In genomic region chr1:36940381-36940762, GRCm38 (mm10) we compare ENCODE assay signal across 8 mouse cellular contexts. TPM values are rescaled to one million over a fixed set of nuclear protein-coding genes. Genes with fewer than 3 reads are reported as not detected.
DNase-seq lines count a peak whose midpoint lies in the region; ATAC-seq and TF ChIP-seq lines count a peak whose summit lies in the region.

No protein-coding gene starts in this region.

- ATAC-seq in heart, embryonic 14.5 days (ENCODE audit: insufficient number of reproducible peaks, insufficient read depth, low FRiP score, low read depth): no peak
- ATAC-seq in G1E (ENCODE audit: extremely low read depth, insufficient number of reproducible peaks, low FRiP score, poor library complexity, severe bottlenecking): no peak
- no peak for ATAC-seq in hindbrain, embryonic 13.5 days (ENCODE audit: low FRiP score)
- ATAC-seq in midbrain, embryonic 12.5 days (ENCODE audit: low FRiP score, low read depth): no peak; the same call in 1 of the 2 replicates

- peak overlapping the region; percentile 70 for H3K4me2 ChIP-seq in heart, embryonic 14.5 days (ENCODE audit: low read length)
- H3K4me2 ChIP-seq in hindbrain, embryonic 13.5 days: peak overlapping the region; percentile 82
- peak overlapping the region; percentile 74 for H3K4me2 ChIP-seq in midbrain, embryonic 12.5 days (replicated peaks)

- peak overlapping the region; percentile 98 for H3K9ac ChIP-seq in heart, embryonic 14.5 days (ENCODE audit: low read length)
- peak overlapping the region; percentile 98 for H3K9ac ChIP-seq in hindbrain, embryonic 13.5 days
- H3K9ac ChIP-seq in midbrain, embryonic 12.5 days (replicated peaks): peak overlapping the region; percentile 99

- H3K36me3 ChIP-seq in heart, embryonic 14.5 days (ENCODE audit: control insufficient read depth, insufficient read depth, low read length): no peaks in the 10 kb centered on the region
- peaks cover 3% of the 10 kb centered on the region for H3K36me3 ChIP-seq in G1E (replicated peaks)
- no peaks in the 10 kb centered on the region for H3K36me3 ChIP-seq in hindbrain, embryonic 13.5 days
- no peaks in the 10 kb centered on the region for H3K36me3 ChIP-seq in midbrain, embryonic 12.5 days

- peak overlapping the region in 1 of 2 experiments; percentile 35; a peak in 1 of 4 replicates for H3K27ac ChIP-seq in heart, embryonic 14.5 days (replicated peaks in 1 of 2; ENCODE audit: control insufficient read depth in 1 of 2, insufficient read depth in 1 of 2, low read depth in 2 of 2, low read length in 2 of 2)
- peak overlapping the region; percentile 98 for H3K27ac ChIP-seq in hindbrain, embryonic 13.5 days
- H3K27ac ChIP-seq in midbrain, embryonic 12.5 days (replicated peaks): peak overlapping the region; percentile 95

- H3K4me3 ChIP-seq in heart, embryonic 14.5 days (ENCODE audit: control insufficient read depth in 1 of 2, insufficient read depth in 1 of 2, low read depth in 1 of 2, low read length in 2 of 2): peak overlapping the region; percentile 80 to 97
- peak overlapping the region; percentile 87 for H3K4me3 ChIP-seq in G1E (ENCODE audit: low read depth, low read length)
- peak overlapping the region; percentile 96 for H3K4me3 ChIP-seq in hindbrain, embryonic 13.5 days
- peak overlapping the region; percentile 95 for H3K4me3 ChIP-seq in midbrain, embryonic 12.5 days

- no peaks in the 10 kb centered on the region for H3K27me3 ChIP-seq in heart, embryonic 14.5 days (ENCODE audit: control insufficient read depth, insufficient read depth, low read length)
- H3K27me3 ChIP-seq in G1E (ENCODE audit: insufficient read depth, low read length): no peaks in the 10 kb centered on the region
- H3K27me3 ChIP-seq in hindbrain, embryonic 13.5 days: no peaks in the 10 kb centered on the region
- H3K27me3 ChIP-seq in midbrain, embryonic 12.5 days: no peaks in the 10 kb centered on the region

- H3K9me3 ChIP-seq in heart, embryonic 14.5 days (ENCODE audit: control insufficient read depth, low read length): no peaks in the 10 kb centered on the region
- H3K9me3 ChIP-seq in G1E (replicated peaks): no peaks in the 10 kb centered on the region
- H3K9me3 ChIP-seq in hindbrain, embryonic 13.5 days: no peaks in the 10 kb centered on the region
- H3K9me3 ChIP-seq in midbrain, embryonic 12.5 days: no peaks in the 10 kb centered on the region

- H3K4me1 ChIP-seq in heart, embryonic 14.5 days (ENCODE audit: control insufficient read depth in 2 of 2, insufficient read depth in 2 of 2, low read length in 2 of 2): peaks cover 0 to 15% of the 10 kb centered on the region in 2 experiments; a peak in 1 of 4 replicates
- H3K4me1 ChIP-seq in G1E (ENCODE audit: insufficient read depth, low read depth, low read length): peaks cover 70% of the 10 kb centered on the region
- peaks cover 30% of the 10 kb centered on the region for H3K4me1 ChIP-seq in hindbrain, embryonic 13.5 days (replicated peaks)
- peaks cover 22% of the 10 kb centered on the region for H3K4me1 ChIP-seq in midbrain, embryonic 12.5 days

- TF ChIP-seq CTCF in G1E (IDR thresholded peaks at IDR 0.05; ENCODE audit: low read depth, low read length): no peak

- 44% methylated on average over 3 of the region's 3 CpGs for WGBS in heart, embryonic 14.5 days
- 51% methylated on average over 3 of the region's 3 CpGs for WGBS in hindbrain, embryonic 13.5 days
- WGBS in midbrain, embryonic 12.5 days: 52% methylated on average over 3 of the region's 3 CpGs

- no peak for DNase-seq in heart, adult 11 months
- DNase-seq in G1E (ENCODE audit: low spot score): no peak
- no peak for DNase-seq in retina, postnatal 1 day
- DNase-seq in adrenal gland, adult 18-20 months (ENCODE audit: low spot score in 2 of 2): no peak
- DNase-seq in left cerebral cortex, adult 11 months (ENCODE audit: low spot score): no peak

RNA-seq across cellular contexts. Expression of gene Tmem131, which starts 3.1 kb away (rescaled TPM):
- 9.5 and 10.0 TPM in 2 replicates for polyA plus RNA-seq in heart, embryonic 14.5 days (2014; fragmentation: Nextera tagmentation; extraction: Ambion mirVana)
- 298 and 313 TPM in 2 replicates for total RNA-seq in G1E (2014; fragmentation: Nextera tagmentation)
- 50.2 and 51.0 TPM in 2 replicates for total RNA-seq in G1E (2017)
- 98.2 and 108 TPM in 2 replicates for polyA plus RNA-seq in G1E (2012)
- 11.6 and 11.7 TPM in 2 replicates for polyA plus RNA-seq in hindbrain, embryonic 13.5 days (2015; fragmentation: Nextera tagmentation; extraction: Ambion mirVana)
- 17.8 and 22.0 TPM in 2 replicates for polyA plus RNA-seq in midbrain, embryonic 12.5 days (2016; fragmentation: Nextera tagmentation; extraction: Ambion mirVana)
- 10 to 100 TPM; 37.2 to 44.1 TPM for total RNA-seq in adrenal gland, adult 18-20 months (2021)
